Mouse (Mus musculus): ENCODE results near the gene Kif17. TPM values are rescaled to one million over a fixed set of nuclear protein-coding genes. Genes with fewer than 3 reads are reported as not detected.

Kif17 gene
- polyA plus RNA-seq, 1 experiment from 2014 or later = 0.37 TPM

DNA sequence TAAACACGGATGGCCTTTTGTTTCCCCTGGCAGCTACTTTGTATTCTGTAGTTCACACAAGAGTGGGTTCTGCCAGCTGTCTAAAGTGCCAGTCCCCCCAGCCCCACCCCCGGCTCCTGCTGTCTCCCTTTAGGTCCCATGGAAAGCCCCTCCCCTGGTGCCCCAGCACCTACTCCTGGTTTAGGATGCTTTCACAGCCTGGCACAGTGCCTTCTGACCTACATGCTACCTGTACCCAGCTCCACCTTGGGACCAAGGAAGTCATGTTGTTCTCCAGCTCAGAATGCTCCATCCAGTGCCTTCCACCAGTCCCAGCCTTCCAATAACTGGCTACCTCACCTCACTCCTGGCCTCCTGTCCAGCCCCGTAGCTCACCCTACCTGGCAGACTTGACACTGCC lies 56.8 kb downstream of the Kif17 start:
- Histone ChIP-seq H3K9ac (replicated peaks; ENCODE audit: low read depth) (no peak overlapping the region), H3K36me3 (ENCODE audit: insufficient read depth, low read length) (peaks cover 12% of the 10 kb centered on the region), H3K4me2 (replicated peaks; ENCODE audit: low read depth, low read length) (no peak overlapping the region), H3K4me1 (ENCODE audit: insufficient read depth, low read depth, low read length) (peaks cover 14% of the 10 kb centered on the region; the same call in 1 of the 2 replicates), H3K27me3 (replicated peaks; ENCODE audit: insufficient read depth, low read length) (no peaks in the 10 kb centered on the region), H3K4me3 (ENCODE audit: low read depth, low read length) (no peak overlapping the region), H3K9me3 (ENCODE audit: low read length) (no peaks in the 10 kb centered on the region), H3K27ac (ENCODE audit: low read length) (no peak overlapping the region)
- WGBS = 82% methylated on average over 3 of the region's 3 CpGs
- TF ChIP-seq EP300 (IDR thresholded peaks at IDR 0.05) (no peak), CTCF (IDR thresholded peaks at IDR 0.05) (no peak)
- ATAC-seq (no peak), DNase-seq (ENCODE audit: low spot score) (no peak)

GRCm38 (mm10) chr4:138307739-138308138 lies 57.5 kb downstream of the Kif17 start:
- H3K27me3 ChIP-seq (replicated peaks; ENCODE audit: insufficient read depth, low read length) = no peaks in the 10 kb centered on the region
- TF ChIP-seq EP300 (IDR thresholded peaks at IDR 0.05) (no peak), CTCF (IDR thresholded peaks at IDR 0.05) (no peak)
- H3K4me1 ChIP-seq (ENCODE audit: insufficient read depth, low read depth, low read length) = peaks cover 14% of the 10 kb centered on the region; the same call in 1 of the 2 replicates
- 76% methylated on average over 12 of the region's 12 CpGs for WGBS
- no peak for ATAC-seq
- no peak overlapping the region for H3K4me3 ChIP-seq (ENCODE audit: low read depth, low read length)
- no peak overlapping the region for H3K27ac ChIP-seq (ENCODE audit: low read length)
- no peaks in the 10 kb centered on the region for H3K9me3 ChIP-seq (ENCODE audit: low read length)
- no peak overlapping the region for H3K9ac ChIP-seq (replicated peaks; ENCODE audit: low read depth)
- no peak for DNase-seq (ENCODE audit: low spot score)
- no peak overlapping the region for H3K4me2 ChIP-seq (replicated peaks; ENCODE audit: low read depth, low read length)
- peaks cover 14% of the 10 kb centered on the region for H3K36me3 ChIP-seq (ENCODE audit: insufficient read depth, low read length)

GRCm38 (mm10) chr4:138310311-138310910 lies 60.2 kb downstream of the Kif17 start:
- Histone ChIP-seq H3K36me3 (ENCODE audit: insufficient read depth, low read length) (peaks cover 27% of the 10 kb centered on the region), H3K4me3 (ENCODE audit: low read depth, low read length) (no peak overlapping the region), H3K4me1 (ENCODE audit: insufficient read depth, low read depth, low read length) (peaks cover 5% of the 10 kb centered on the region; the same call in 1 of the 2 replicates), H3K4me2 (replicated peaks; ENCODE audit: low read depth, low read length) (no peak overlapping the region), H3K9me3 (ENCODE audit: low read length) (no peaks in the 10 kb centered on the region), H3K27ac (ENCODE audit: low read length) (no peak overlapping the region), H3K9ac (replicated peaks; ENCODE audit: low read depth) (no peak overlapping the region), H3K27me3 (replicated peaks; ENCODE audit: insufficient read depth, low read length) (no peaks in the 10 kb centered on the region)
- TF ChIP-seq CTCF (IDR thresholded peaks at IDR 0.05) (no peak), EP300 (IDR thresholded peaks at IDR 0.05) (no peak)
- WGBS = 90% methylated on average over 19 of the region's 19 CpGs
- DNase-seq (ENCODE audit: low spot score) (no peak), ATAC-seq (no peak)

DNA sequence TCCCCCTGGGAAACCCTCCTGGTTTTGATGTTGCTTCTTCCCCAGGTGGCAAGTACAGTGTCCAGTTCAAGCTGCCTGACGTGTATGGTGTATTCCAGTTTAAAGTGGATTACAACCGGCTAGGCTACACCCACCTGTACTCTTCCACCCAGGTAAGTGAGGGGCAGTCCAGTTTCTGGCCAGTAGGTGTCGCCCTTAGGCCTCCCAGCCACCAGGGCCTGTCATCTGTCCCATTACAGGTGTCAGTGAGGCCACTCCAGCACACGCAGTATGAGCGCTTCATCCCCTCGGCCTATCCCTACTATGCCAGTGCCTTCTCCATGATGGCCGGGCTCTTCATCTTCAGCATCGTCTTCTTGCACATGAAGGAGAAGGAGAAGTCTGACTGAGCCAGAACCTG lies 61.4 kb downstream of the Kif17 start:
- ATAC-seq = peak; percentile 72
- peaks cover 29% of the 10 kb centered on the region for H3K36me3 ChIP-seq (ENCODE audit: insufficient read depth, low read length)
- WGBS = 59% methylated on average over 8 of the region's 8 CpGs

DNA sequence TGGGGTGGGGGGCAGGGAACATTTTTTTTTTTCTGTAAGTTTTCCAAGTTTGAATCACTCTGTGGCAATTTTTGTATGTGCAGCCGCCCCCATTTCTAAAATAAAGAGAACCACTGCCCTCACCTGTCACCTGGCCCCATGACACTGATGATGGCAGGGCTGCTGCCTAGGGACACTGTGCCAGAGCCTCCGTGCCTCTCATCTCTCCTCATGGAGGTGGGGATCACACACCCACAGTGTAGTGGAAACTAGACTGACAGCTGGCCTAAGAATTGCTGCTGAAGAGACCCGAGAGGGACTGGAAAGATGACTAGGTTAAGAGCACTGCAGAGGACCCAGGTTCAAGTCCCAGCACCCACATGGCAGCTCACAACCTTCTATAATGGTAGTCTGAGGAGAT lies 61.9 kb downstream of the Kif17 start:
- Histone ChIP-seq H3K27ac (ENCODE audit: low read length) (no peak overlapping the region), H3K4me2 (replicated peaks; ENCODE audit: low read depth, low read length) (no peak overlapping the region), H3K9me3 (ENCODE audit: low read length) (no peaks in the 10 kb centered on the region), H3K4me1 (ENCODE audit: insufficient read depth, low read depth, low read length) (no peaks in the 10 kb centered on the region), H3K36me3 (ENCODE audit: insufficient read depth, low read length) (peaks cover 33% of the 10 kb centered on the region), H3K9ac (replicated peaks; ENCODE audit: low read depth) (no peak overlapping the region), H3K27me3 (replicated peaks; ENCODE audit: insufficient read depth, low read length) (no peaks in the 10 kb centered on the region), H3K4me3 (ENCODE audit: low read depth, low read length) (no peak overlapping the region)
- 100% methylated on average over 3 of the region's 3 CpGs for WGBS
- DNase-seq (ENCODE audit: low spot score) (no peak), ATAC-seq (no peak)
- no peak for TF ChIP-seq EP300 (IDR thresholded peaks at IDR 0.05)
- TF ChIP-seq CTCF (IDR thresholded peaks at IDR 0.05) = no peak

More for the DNA sequence above, 61.4 kb downstream of the Kif17 start:
- H3K4me2 ChIP-seq (replicated peaks; ENCODE audit: low read depth, low read length) = no peak overlapping the region
- peak; percentile 59 for DNase-seq (ENCODE audit: low spot score)
- H3K4me3 ChIP-seq (ENCODE audit: low read depth, low read length) = no peak overlapping the region
- no peaks in the 10 kb centered on the region for H3K9me3 ChIP-seq (ENCODE audit: low read length)
- no peak for TF ChIP-seq EP300 (IDR thresholded peaks at IDR 0.05)
- TF ChIP-seq CTCF (IDR thresholded peaks at IDR 0.05) = peak; percentile 83
- H3K9ac ChIP-seq (replicated peaks; ENCODE audit: low read depth) = no peak overlapping the region
- H3K4me1 ChIP-seq (ENCODE audit: insufficient read depth, low read depth, low read length) = no peaks in the 10 kb centered on the region
- no peak overlapping the region for H3K27ac ChIP-seq (ENCODE audit: low read length)
- H3K27me3 ChIP-seq (replicated peaks; ENCODE audit: insufficient read depth, low read length) = no peaks in the 10 kb centered on the region

DNA sequence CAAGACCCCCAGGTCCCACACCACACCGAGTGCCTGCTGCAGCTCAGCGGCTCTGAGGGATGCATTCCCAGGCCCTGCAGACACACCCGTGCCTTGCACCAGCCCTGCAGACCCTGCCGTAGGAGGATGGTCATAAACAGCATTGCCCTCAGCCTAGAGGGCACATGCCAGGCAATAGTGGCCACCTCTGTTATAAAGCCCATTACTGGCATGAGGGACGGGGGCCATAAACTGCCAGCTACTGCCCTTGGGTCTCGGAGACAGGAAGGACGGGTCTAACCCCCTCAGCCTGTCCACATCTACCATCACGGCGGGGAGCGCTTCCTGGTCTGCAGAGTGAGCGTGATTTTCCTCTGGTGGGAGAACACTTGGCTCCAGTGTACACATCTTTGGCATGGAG lies 62.8 kb downstream of the Kif17 start:
- no peak for ATAC-seq
- Histone ChIP-seq H3K4me1 (ENCODE audit: insufficient read depth, low read depth, low read length) (no peaks in the 10 kb centered on the region), H3K9me3 (ENCODE audit: low read length) (no peaks in the 10 kb centered on the region), H3K4me3 (ENCODE audit: low read depth, low read length) (no peak overlapping the region), H3K36me3 (ENCODE audit: insufficient read depth, low read length) (peaks cover 35% of the 10 kb centered on the region), H3K27ac (ENCODE audit: low read length) (no peak overlapping the region), H3K9ac (replicated peaks; ENCODE audit: low read depth) (no peak overlapping the region), H3K27me3 (replicated peaks; ENCODE audit: insufficient read depth, low read length) (no peaks in the 10 kb centered on the region), H3K4me2 (replicated peaks; ENCODE audit: low read depth, low read length) (no peak overlapping the region)
- TF ChIP-seq EP300 (IDR thresholded peaks at IDR 0.05) (no peak), CTCF (IDR thresholded peaks at IDR 0.05) (no peak)
- no peak for DNase-seq (ENCODE audit: low spot score)
- WGBS = 81% methylated on average over 11 of the region's 11 CpGs

Measured in lung, postnatal 0 days (tissue).